ENCODE assay signal across 8 mouse cellular contexts in genomic region chr3:68870568-68870950, GRCm38 (mm10). TPM values are rescaled to one million over a fixed set of nuclear protein-coding genes. Genes with fewer than 3 reads are reported as not detected.
DNase-seq lines count a peak whose midpoint lies in the region; ATAC-seq and TF ChIP-seq lines count a peak whose summit lies in the region.

No protein-coding gene starts in this region.

- H3K4me2 ChIP-seq in embryonic facial prominence, embryonic 13.5 days, result peak overlapping the region; percentile 99
- H3K4me2 ChIP-seq in liver, embryonic 16.5 days (ENCODE audit: low read depth, low read length), result peak overlapping the region; percentile 82

- H3K4me1 ChIP-seq in embryonic facial prominence, embryonic 13.5 days, result peaks cover 20% of the 10 kb centered on the region; the same call in 1 of the 2 replicates
- H3K4me1 ChIP-seq in hindbrain, embryonic 10.5 days (replicated peaks), result peaks cover 22% of the 10 kb centered on the region
- no peaks in the 10 kb centered on the region; the same call in none of the 2 replicates for H3K4me1 ChIP-seq in liver, embryonic 16.5 days (ENCODE audit: control insufficient read depth, low read depth, low read length)

- no peaks in the 10 kb centered on the region for H3K9me3 ChIP-seq in embryonic facial prominence, embryonic 13.5 days
- no peaks in the 10 kb centered on the region for H3K9me3 ChIP-seq in hindbrain, embryonic 10.5 days
- H3K9me3 ChIP-seq in liver, embryonic 16.5 days (replicated peaks; ENCODE audit: control insufficient read depth, low read length), result no peaks in the 10 kb centered on the region

- intact Hi-C loops in left cerebral cortex, adult 2 months (cut with DNase I), result no loop called here
- intact Hi-C loops in left cerebral cortex, postnatal 14 days (cut with DNase I), result no loop called here

- H3K27ac ChIP-seq in left cerebral cortex, adult 2 months, result peak overlapping the region; percentile 83
- no peak overlapping the region for H3K27ac ChIP-seq in embryonic facial prominence, embryonic 13.5 days
- peak overlapping the region; percentile 86 for H3K27ac ChIP-seq in hindbrain, embryonic 10.5 days
- H3K27ac ChIP-seq in liver, embryonic 16.5 days (ENCODE audit: low read length), result no peak overlapping the region

- no peak; the same call in 1 of the 2 replicates for TF ChIP-seq CTCF in left cerebral cortex, adult 2 months (IDR thresholded peaks at IDR 0.05)

- H3K36me3 ChIP-seq in embryonic facial prominence, embryonic 13.5 days, result no peaks in the 10 kb centered on the region
- no peaks in the 10 kb centered on the region for H3K36me3 ChIP-seq in hindbrain, embryonic 10.5 days
- no peaks in the 10 kb centered on the region for H3K36me3 ChIP-seq in liver, embryonic 16.5 days (ENCODE audit: control insufficient read depth, insufficient read depth)

- peak overlapping the region; percentile 71 for H3K4me3 ChIP-seq in left cerebral cortex, adult 2 months
- peak overlapping the region; percentile 62 for H3K4me3 ChIP-seq in embryonic facial prominence, embryonic 13.5 days
- H3K4me3 ChIP-seq in hindbrain, embryonic 10.5 days, result peak overlapping the region; percentile 75
- peak overlapping the region; percentile 59 for H3K4me3 ChIP-seq in liver, embryonic 16.5 days (ENCODE audit: low read depth, low read length)

- no peak for ATAC-seq in embryonic facial prominence, embryonic 13.5 days (ENCODE audit: insufficient number of reproducible peaks, insufficient read depth, low FRiP score, low TSS enrichment, low read depth)
- no peak for ATAC-seq in liver, embryonic 16.5 days (ENCODE audit: low read depth)

- peaks cover 57% of the 10 kb centered on the region for H3K27me3 ChIP-seq in embryonic facial prominence, embryonic 13.5 days
- H3K27me3 ChIP-seq in hindbrain, embryonic 10.5 days (ENCODE audit: insufficient read depth, poor library complexity, severe bottlenecking), result peaks cover 62% of the 10 kb centered on the region
- H3K27me3 ChIP-seq in liver, embryonic 16.5 days (ENCODE audit: control insufficient read depth, insufficient read depth, low read depth, low read length), result peaks cover 30% of the 10 kb centered on the region

- WGBS in embryonic facial prominence, embryonic 13.5 days, result 4% methylated on average over 15 of the region's 15 CpGs
- 2% methylated on average over 15 of the region's 15 CpGs for WGBS in hindbrain, embryonic 10.5 days
- WGBS in liver, embryonic 16.5 days (ENCODE audit: insufficient replicate concordance), result 6% methylated on average over 15 of the region's 15 CpGs

- peak overlapping the region; percentile 71 for H3K9ac ChIP-seq in embryonic facial prominence, embryonic 13.5 days
- H3K9ac ChIP-seq in liver, embryonic 16.5 days (ENCODE audit: low read depth, low read length), result no peak overlapping the region

- no peak for DNase-seq in left cerebral cortex, adult 2 months (ENCODE audit: extremely low spot score in 1 of 2, low spot score in 2 of 2)
- no peak for DNase-seq in left cerebral cortex, postnatal 14 days (ENCODE audit: low spot score in 2 of 2)
- no peak for DNase-seq in hindbrain, embryonic 10.5 days (ENCODE audit: low spot score)
- DNase-seq in retina, embryonic 14.5 days (ENCODE audit: low spot score), result no peak
- DNase-seq in spleen, postnatal 4 days (ENCODE audit: low spot score in 2 of 2), result no peak
- no peak for DNase-seq in lung, postnatal 36 days

RNA-seq across cellular contexts. Expression of gene 1110032F04Rik, which starts 1.2 kb away (rescaled TPM):
- total RNA-seq in left cerebral cortex, adult 2 months (2021), result 10 to 100 TPM; 14.3 to 17.8 TPM
- 10 to 100 TPM; 14.6 to 15.2 TPM for total RNA-seq in left cerebral cortex, postnatal 14 days (2021)
- polyA plus RNA-seq in embryonic facial prominence, embryonic 13.5 days (2015; fragmentation: Nextera tagmentation; extraction: Ambion mirVana), result 0.73 and 1.4 TPM in 2 replicates
- 1.4 TPM in 2 replicates for polyA plus RNA-seq in hindbrain, embryonic 10.5 days (2016; fragmentation: Nextera tagmentation; extraction: Ambion mirVana)
- 0.34 and 0.48 TPM in 2 replicates for polyA plus RNA-seq in liver, embryonic 16.5 days (2015; fragmentation: Nextera tagmentation; extraction: Ambion mirVana)

Comparison
In these comparisons a context has a peak if more than half of its experiments do, and no peak if none do; other contexts are left out.
1. H3K27ac ChIP-seq: peak in left cerebral cortex, adult 2 months (single experiment) and hindbrain, embryonic 10.5 days (single experiment); none in embryonic facial prominence, embryonic 13.5 days (single experiment) and liver, embryonic 16.5 days (single experiment).
2. Peak in every context shown above with its lines, with median percentiles within 50 percentile points of each other: H3K4me3 ChIP-seq.